Mouse (Mus musculus) limb, embryonic 14.5 days (tissue): ENCODE data around the gene Rnf19b. TPM values are rescaled to one million over a fixed set of nuclear protein-coding genes. Genes with fewer than 3 reads are reported as not detected.

Source experiments
- ATAC-seq: fragments of 200-750 bp; cut with Nextera tagmentation; 2 replicates; pipeline ENCODE4 v1.8.0; 2017; ENCODE audit warnings: low read depth, moderate number of reproducible peaks, moderate TSS enrichment; ENCODE audit not compliant: low FRiP score
- DNase-seq: peaks from one replicate; pipeline ENCODE4 v3.0.0-alpha.2; 2015; ENCODE audit warnings: low spot score
- H3K27ac ChIP-seq: fragments of 300-500 bp; sonication (generic); replicated peaks from 2 replicates; pipeline ENCODE4 v1.5.1; 2014; ENCODE audit warnings: low read depth, mild to moderate bottlenecking, low read length, moderate library complexity, mixed read lengths
- H3K27me3 ChIP-seq: fragments of 300-500 bp; sonication (generic); 2 replicates; pipeline ENCODE4 v1.6.1; 2014; ENCODE audit warnings: low read length, mixed read lengths; ENCODE audit not compliant: control insufficient read depth, insufficient read depth
- H3K36me3 ChIP-seq: fragments of 300-500 bp; sonication (generic); 2 replicates; pipeline ENCODE4 v1.6.1; 2014; ENCODE audit warnings: mild to moderate bottlenecking, low read length, moderate library complexity, mixed read lengths; ENCODE audit not compliant: control insufficient read depth, insufficient read depth
- H3K4me1 ChIP-seq: fragments of 300-500 bp; sonication (generic); 2 replicates; pipeline ENCODE4 v1.6.1; 2014; ENCODE audit warnings: antibody characterized with exemption, low read length, mixed read lengths; ENCODE audit not compliant: control insufficient read depth, insufficient read depth
- H3K4me2 ChIP-seq: fragments of 300-500 bp; sonication (generic); replicated peaks from 2 replicates; pipeline ENCODE4 v1.6.1; 2014; ENCODE audit warnings: low read depth, mild to moderate bottlenecking, low read length, moderate library complexity; ENCODE audit not compliant: severe bottlenecking
- H3K4me3 ChIP-seq: fragments of 300-500 bp; sonication (generic); replicated peaks from 2 replicates; pipeline ENCODE4 v1.5.1; 2014; ENCODE audit warnings: low read length
- H3K9ac ChIP-seq: fragments of 300-500 bp; sonication (generic); 2 replicates; pipeline ENCODE4 v1.6.1; 2014; ENCODE audit warnings: mild to moderate bottlenecking, low read depth, low read length, moderate library complexity; ENCODE audit not compliant: severe bottlenecking
- H3K9me3 ChIP-seq: fragments of 300-500 bp; sonication (generic); 2 replicates; pipeline ENCODE4 v1.6.1; 2016; ENCODE audit warnings: low read length; ENCODE audit not compliant: control insufficient read depth
- POLR2A ChIP-seq: fragments of 200-500 bp; IDR thresholded peaks from 2 replicates; pipeline ENCODE4 v1.8.0; 2012; ENCODE audit warnings: inconsistent platforms, mild to moderate bottlenecking, moderate library complexity, borderline replicate concordance; ENCODE audit not compliant: insufficient read depth, insufficient read length; ENCODE audit errors: extremely low read depth
- WGBS: fragments of 180-500 bp; shearing (Covaris S2); extraction: QIAGEN DNeasy Blood & Tissue Kit; methylation state at CpG from one replicate; pipeline ENCODE4 v1.1.7; 2014; 5-methylcytosine and 5-hydroxymethylcytosine counted together
- polyA plus RNA-seq, 2 experiments: library from polyadenylated mRNA; depleted of rRNA in 1 of 2; stranded (reverse) in 1 of 2; unstranded in 1 of 2; fragments of >200 nt; fragmentation: Nextera tagmentation in 1 of 2; extraction: Ambion mirVana in 1 of 2; gene quantifications; 2 replicates each; pipeline versions ENCODE4 v1.2.1 to v1.2.3; 2012 to 2014

Rnf19b gene
- polyA plus RNA-seq, 2 experiments: 9.9 to 28.1 TPM

- 92% methylated on average over 3 of the region's 3 CpGs for WGBS
- DNase-seq (no peak), ATAC-seq (no peak)
- no peak overlapping the region for H3K4me2 ChIP-seq
- no peak overlapping the region for H3K4me3 ChIP-seq
- TF ChIP-seq POLR2A: no peak
- no peak overlapping the region for H3K9ac ChIP-seq
- H3K27me3 ChIP-seq: no peaks in the 10 kb centered on the region
- H3K9me3 ChIP-seq: no peaks in the 10 kb centered on the region
- H3K27ac ChIP-seq: no peak overlapping the region
- H3K4me1 ChIP-seq: peaks cover 1% of the 10 kb centered on the region; the same call in 1 of the 2 replicates
- no peaks in the 10 kb centered on the region for H3K36me3 ChIP-seq
Observed at GRCm38 (mm10) chr4:129021426-129021825, 36.6 kb upstream of the Rnf19b start.

- no peaks in the 10 kb centered on the region for H3K36me3 ChIP-seq
- no peak overlapping the region for H3K27ac ChIP-seq
- 73% methylated on average over 4 of the region's 4 CpGs for WGBS
- no peak for TF ChIP-seq POLR2A
- H3K9ac ChIP-seq: no peak overlapping the region
- ATAC-seq: no peak
- H3K4me2 ChIP-seq: no peak overlapping the region
- H3K4me3 ChIP-seq: no peak overlapping the region
- no peaks in the 10 kb centered on the region for H3K9me3 ChIP-seq
- no peaks in the 10 kb centered on the region for H3K4me1 ChIP-seq
- DNase-seq: no peak
- H3K27me3 ChIP-seq: no peaks in the 10 kb centered on the region
Observed at GRCm38 (mm10) chr4:129021886-129022285, 36.2 kb upstream of the Rnf19b start.

- Histone ChIP-seq H3K9ac (no peak overlapping the region), H3K9me3 (no peaks in the 10 kb centered on the region), H3K36me3 (no peaks in the 10 kb centered on the region), H3K27ac (no peak overlapping the region), H3K4me1 (no peaks in the 10 kb centered on the region), H3K27me3 (no peaks in the 10 kb centered on the region), H3K4me2 (no peak overlapping the region), H3K4me3 (no peak overlapping the region)
- TF ChIP-seq POLR2A: no peak
- 83% methylated on average over 6 of the region's 6 CpGs for WGBS
- DNase-seq (no peak), ATAC-seq (no peak)
Observed at GRCm38 (mm10) chr4:129023884-129024283, 34.2 kb upstream of the Rnf19b start.

- Histone ChIP-seq H3K36me3 (no peaks in the 10 kb centered on the region), H3K27ac (0 out of 2 replicates have a peak overlapping the region, but pooled peaks have one; percentile 29), H3K9me3 (no peaks in the 10 kb centered on the region), H3K4me2 (no peak overlapping the region), H3K4me3 (no peak overlapping the region), H3K4me1 (no peaks in the 10 kb centered on the region), H3K27me3 (no peaks in the 10 kb centered on the region), H3K9ac (no peak overlapping the region)
- 73% methylated on average over 6 of the region's 6 CpGs for WGBS
- TF ChIP-seq POLR2A: no peak
- DNase-seq (no peak), ATAC-seq (no peak)
Observed at GRCm38 (mm10) chr4:129024775-129025174, 33.3 kb upstream of the Rnf19b start.

GRCm38 (mm10) chr4:129025707-129026106 lies 32.4 kb upstream of the Rnf19b start:
- no peak for TF ChIP-seq POLR2A
- WGBS: 88% methylated on average over 3 of the region's 3 CpGs
- Histone ChIP-seq H3K36me3 (no peaks in the 10 kb centered on the region), H3K4me3 (no peak overlapping the region), H3K9ac (no peak overlapping the region), H3K9me3 (no peaks in the 10 kb centered on the region), H3K27me3 (no peaks in the 10 kb centered on the region), H3K4me1 (no peaks in the 10 kb centered on the region), H3K4me2 (no peak overlapping the region), H3K27ac (no peak overlapping the region)
- DNase-seq: no peak
- ATAC-seq: no peak

- 79% methylated on average over 4 of the region's 4 CpGs for WGBS
- H3K27ac ChIP-seq: no peak overlapping the region
- no peak overlapping the region for H3K4me2 ChIP-seq
- TF ChIP-seq POLR2A: no peak
- ATAC-seq (no peak), DNase-seq (no peak)
- H3K9ac ChIP-seq: no peak overlapping the region
- no peak overlapping the region for H3K4me3 ChIP-seq
- H3K4me1 ChIP-seq: peaks cover 27% of the 10 kb centered on the region
- no peaks in the 10 kb centered on the region for H3K36me3 ChIP-seq
- H3K27me3 ChIP-seq: no peaks in the 10 kb centered on the region
- H3K9me3 ChIP-seq: no peaks in the 10 kb centered on the region
Observed at GRCm38 (mm10) chr4:129030746-129031145, 27.3 kb upstream of the Rnf19b start.
